Mouse (Mus musculus) urinary bladder, postnatal 10 days (tissue): ENCODE results near the gene Cnih2.
"Not testable (repeated sequence)": the region's sequence is repeated elsewhere in the genome, so short reads cannot be mapped to it uniquely, and the experiment has no call there.

Experiments used
- DNase-seq: peaks from one replicate; pipeline ENCODE4 v3.0.0; 2022; ENCODE audit warnings: low spot score

Gene Cnih2

GRCm38 (mm10) chr19:5094243-5094632 is 4.1 kb downstream of the Cnih2 start:
- peak; percentile 78 for DNase-seq

- DNase-seq = no peak
Measured at GRCm38 (mm10) chr19:5093481-5094242, 4.7 kb downstream of the Cnih2 start.

- no peak for DNase-seq
Measured at GRCm38 (mm10) chr19:5092083-5092482, 6.2 kb downstream of the Cnih2 start.

- DNase-seq = no peak
Measured at GRCm38 (mm10) chr19:5089324-5089723, 9.0 kb downstream of the Cnih2 start.

- DNase-seq = peak; percentile 87
Measured at GRCm38 (mm10) chr19:5087884-5088728, 10.2 kb downstream of the Cnih2 start, which contains the start of gene Yif1a. Gene Yif1a, plus strand, starts transcription at chr19:5088538.

- not testable (repeated sequence) for DNase-seq
Measured at GRCm38 (mm10) chr19:5086533-5086932, 11.8 kb downstream of the Cnih2 start.

- no peak for DNase-seq
Measured at GRCm38 (mm10) chr19:5085145-5085863, 13.0 kb downstream of the Cnih2 start, which contains the start of gene Tmem151a. Gene Tmem151a, minus strand, starts transcription at chr19:5085531.

GRCm38 (mm10) chr19:5084834-5085144 is 13.5 kb downstream of the Cnih2 start:
- no peak for DNase-seq

- DNase-seq = no peak
Measured at GRCm38 (mm10) chr19:5083961-5084833, 14.1 kb downstream of the Cnih2 start.

GRCm38 (mm10) chr19:5082596-5082995 is 15.7 kb downstream of the Cnih2 start:
- DNase-seq = no peak

- DNase-seq = no peak
Measured at GRCm38 (mm10) chr19:5082005-5082404, 16.3 kb downstream of the Cnih2 start.

- no peak for DNase-seq
Measured at GRCm38 (mm10) chr19:5079279-5079678, 19.0 kb downstream of the Cnih2 start.

GRCm38 (mm10) chr19:5073518-5073917 is 24.8 kb downstream of the Cnih2 start:
- DNase-seq = no peak

- no peak for DNase-seq
Measured at GRCm38 (mm10) chr19:5073028-5073427, 25.3 kb downstream of the Cnih2 start.

- no peak for DNase-seq
Measured at GRCm38 (mm10) chr19:5072389-5073019, 25.8 kb downstream of the Cnih2 start.

- DNase-seq = no peak
Measured at GRCm38 (mm10) chr19:5071545-5072369, 26.6 kb downstream of the Cnih2 start.

GRCm38 (mm10) chr19:5071077-5071476 is 27.2 kb downstream of the Cnih2 start:
- no peak for DNase-seq

GRCm38 (mm10) chr19:5069978-5070377 is 28.3 kb downstream of the Cnih2 start:
- no peak for DNase-seq

- DNase-seq = no peak
Measured at GRCm38 (mm10) chr19:5069486-5069885, 28.8 kb downstream of the Cnih2 start.

- no peak for DNase-seq
Measured at GRCm38 (mm10) chr19:5068570-5069234, 29.6 kb downstream of the Cnih2 start.
